Mouse (Mus musculus) embryonic facial prominence, embryonic 14.5 days (tissue): ENCODE results near the gene Fam155a. TPM values are rescaled to one million over a fixed set of nuclear protein-coding genes. Genes with fewer than 3 reads are reported as not detected.

Source experiments
- ATAC-seq: fragments of 200-750 bp; cut with Nextera tagmentation; 2 replicates; pipeline ENCODE4 v1.8.0; 2017; ENCODE audit warnings: low read depth, moderate number of reproducible peaks, moderate TSS enrichment
- DNase-seq: peaks from one replicate; pipeline ENCODE4 v3.0.0-alpha.2; 2015; ENCODE audit warnings: low spot score
- H3K27ac ChIP-seq: fragments of 300-500 bp; sonication (generic); replicated peaks from 2 replicates; pipeline ENCODE4 v1.5.1; 2014; ENCODE audit warnings: low read depth, mild to moderate bottlenecking, low read length, moderate library complexity
- H3K27me3 ChIP-seq: fragments of 300-500 bp; sonication (generic); replicated peaks from 2 replicates; pipeline ENCODE4 v1.6.1; 2014; ENCODE audit warnings: low read length; ENCODE audit not compliant: control insufficient read depth, insufficient read depth
- H3K36me3 ChIP-seq: fragments of 300-500 bp; sonication (generic); 2 replicates; pipeline ENCODE4 v1.6.1; 2014; ENCODE audit warnings: low read length, mixed read lengths; ENCODE audit not compliant: control insufficient read depth, insufficient read depth
- H3K4me1 ChIP-seq: fragments of 300-500 bp; sonication (generic); 2 replicates; pipeline ENCODE4 v1.6.1; 2014; ENCODE audit warnings: antibody characterized with exemption, low read length; ENCODE audit not compliant: control insufficient read depth, insufficient read depth
- H3K4me2 ChIP-seq: fragments of 300-500 bp; sonication (generic); 2 replicates; pipeline ENCODE4 v1.6.1; 2014; ENCODE audit warnings: low read depth, mild to moderate bottlenecking, low read length, moderate library complexity, mixed read lengths
- H3K4me3 ChIP-seq: fragments of 300-500 bp; sonication (generic); 2 replicates; pipeline ENCODE4 v1.5.1; 2014; ENCODE audit warnings: low read depth, mild to moderate bottlenecking, low read length
- H3K9ac ChIP-seq: fragments of 300-500 bp; sonication (generic); 2 replicates; pipeline ENCODE4 v1.6.1; 2014; ENCODE audit warnings: low read depth, mild to moderate bottlenecking, low read length, moderate library complexity, mixed read lengths
- H3K9me3 ChIP-seq: fragments of 300-500 bp; sonication (generic); 2 replicates; pipeline ENCODE4 v1.6.1; 2016; ENCODE audit warnings: low read length; ENCODE audit not compliant: control insufficient read depth
- WGBS: fragments of 180-500 bp; shearing (Covaris S2); extraction: QIAGEN DNeasy Blood & Tissue Kit; methylation state at CpG from one replicate; pipeline ENCODE4 v1.1.7; 2014; 5-methylcytosine and 5-hydroxymethylcytosine counted together
- polyA plus RNA-seq: library from polyadenylated mRNA; unstranded; fragments of >200 nt; fragmentation: Nextera tagmentation; extraction: Ambion mirVana; gene quantifications from 2 replicates; pipeline ENCODE4 v1.2.1, GENCODE M21; 2014

Gene Fam155a
- polyA plus RNA-seq, 1 experiment from 2014 or later, result 1.0 TPM

- no peak for DNase-seq
- WGBS, result 81% methylated on average over 2 of the region's 2 CpGs
- no peaks in the 10 kb centered on the region for H3K9me3 ChIP-seq
- no peak overlapping the region for H3K4me3 ChIP-seq
- H3K27ac ChIP-seq, result no peak overlapping the region
- no peak overlapping the region for H3K9ac ChIP-seq
- no peak overlapping the region for H3K4me2 ChIP-seq
- H3K4me1 ChIP-seq, result no peaks in the 10 kb centered on the region
- H3K36me3 ChIP-seq, result no peaks in the 10 kb centered on the region
- no peaks in the 10 kb centered on the region for H3K27me3 ChIP-seq
- ATAC-seq, result no peak
These were observed 347.8 kb downstream of the Fam155a start for GRCm38 (mm10) chr8:9423184-9423583.

- Histone ChIP-seq H3K9me3 (no peaks in the 10 kb centered on the region), H3K4me1 (no peaks in the 10 kb centered on the region), H3K4me2 (no peak overlapping the region), H3K27me3 (no peaks in the 10 kb centered on the region), H3K9ac (no peak overlapping the region), H3K36me3 (no peaks in the 10 kb centered on the region), H3K27ac (no peak overlapping the region), H3K4me3 (no peak overlapping the region)
- DNase-seq (no peak), ATAC-seq (no peak)
- WGBS, result 63% methylated on average over 10 of the region's 10 CpGs
These were observed 351.8 kb downstream of the Fam155a start for GRCm38 (mm10) chr8:9418856-9419800.

- no peak overlapping the region for H3K4me2 ChIP-seq
- DNase-seq (no peak), ATAC-seq (no peak)
- no peak overlapping the region for H3K9ac ChIP-seq
- H3K4me1 ChIP-seq, result no peaks in the 10 kb centered on the region
- no peak overlapping the region for H3K27ac ChIP-seq
- 89% methylated on average over 9 of the region's 9 CpGs for WGBS
- H3K36me3 ChIP-seq, result no peaks in the 10 kb centered on the region
- H3K4me3 ChIP-seq, result no peak overlapping the region
- no peaks in the 10 kb centered on the region for H3K9me3 ChIP-seq
- H3K27me3 ChIP-seq, result no peaks in the 10 kb centered on the region
These were observed 354.8 kb downstream of the Fam155a start for GRCm38 (mm10) chr8:9416189-9416588.

- ATAC-seq (no peak), DNase-seq (no peak)
- WGBS, result 32% methylated on average over 5 of the region's 5 CpGs
These were observed 362.5 kb downstream of the Fam155a start for GRCm38 (mm10) chr8:9408480-9408879.

GRCm38 (mm10) chr8:9406204-9406603 is 364.8 kb downstream of the Fam155a start:
- no peaks in the 10 kb centered on the region for H3K9me3 ChIP-seq
- 79% methylated on average over 6 of the region's 6 CpGs for WGBS
- no peaks in the 10 kb centered on the region for H3K36me3 ChIP-seq
- no peak overlapping the region for H3K4me3 ChIP-seq
- no peak overlapping the region for H3K9ac ChIP-seq
- no peak overlapping the region for H3K27ac ChIP-seq
- no peaks in the 10 kb centered on the region for H3K4me1 ChIP-seq
- H3K27me3 ChIP-seq, result no peaks in the 10 kb centered on the region
- DNase-seq, result no peak
- no peak for ATAC-seq
- H3K4me2 ChIP-seq, result no peak overlapping the region

More at GRCm38 (mm10) chr8:9408480-9408879, 362.5 kb downstream of the Fam155a start:
- H3K27ac ChIP-seq, result no peak overlapping the region
- H3K9me3 ChIP-seq, result no peaks in the 10 kb centered on the region
- H3K27me3 ChIP-seq, result no peaks in the 10 kb centered on the region
- H3K4me2 ChIP-seq, result no peak overlapping the region
- no peaks in the 10 kb centered on the region for H3K4me1 ChIP-seq
- no peak overlapping the region for H3K9ac ChIP-seq
- no peaks in the 10 kb centered on the region for H3K36me3 ChIP-seq
- no peak overlapping the region for H3K4me3 ChIP-seq

GRCm38 (mm10) chr8:9404651-9405050 is 366.3 kb downstream of the Fam155a start:
- H3K9me3 ChIP-seq, result no peaks in the 10 kb centered on the region
- no peaks in the 10 kb centered on the region for H3K27me3 ChIP-seq
- ATAC-seq, result no peak
- no peaks in the 10 kb centered on the region for H3K4me1 ChIP-seq
- H3K27ac ChIP-seq, result no peak overlapping the region
- no peak overlapping the region for H3K4me3 ChIP-seq
- H3K4me2 ChIP-seq, result no peak overlapping the region
- DNase-seq, result no peak
- WGBS, result 69% methylated on average over 3 of the region's 3 CpGs
- no peaks in the 10 kb centered on the region for H3K36me3 ChIP-seq
- no peak overlapping the region for H3K9ac ChIP-seq

GRCm38 (mm10) chr8:9402393-9402792 is 368.6 kb downstream of the Fam155a start:
- Histone ChIP-seq H3K9me3 (no peaks in the 10 kb centered on the region), H3K27ac (no peak overlapping the region), H3K27me3 (no peaks in the 10 kb centered on the region), H3K9ac (no peak overlapping the region), H3K4me3 (no peak overlapping the region), H3K4me2 (no peak overlapping the region), H3K4me1 (no peaks in the 10 kb centered on the region), H3K36me3 (no peaks in the 10 kb centered on the region)
- DNase-seq (no peak), ATAC-seq (no peak)
- 55% methylated on average over 4 of the region's 4 CpGs for WGBS

GRCm38 (mm10) chr8:9398606-9399263 is 372.2 kb downstream of the Fam155a start:
- Histone ChIP-seq H3K4me2 (no peak overlapping the region), H3K9me3 (no peaks in the 10 kb centered on the region), H3K27me3 (no peaks in the 10 kb centered on the region), H3K36me3 (no peaks in the 10 kb centered on the region), H3K4me3 (no peak overlapping the region), H3K4me1 (no peaks in the 10 kb centered on the region), H3K9ac (no peak overlapping the region), H3K27ac (no peak overlapping the region)
- WGBS, result 49% methylated on average over 3 of the region's 3 CpGs
- no peak for DNase-seq
- ATAC-seq, result no peak
